Mouse (Mus musculus): Measurements from ENCODE around the gene Zbtb24. TPM values are rescaled to one million over a fixed set of nuclear protein-coding genes. Genes with fewer than 3 reads are reported as not detected.

Gene Zbtb24
- polyA plus RNA-seq, 1 experiment from 2014 or later: 16.9 TPM

GRCm38 (mm10) chr10:41423681-41424080 lies 26.5 kb upstream of the Zbtb24 start:
- Histone ChIP-seq H3K4me1 (ENCODE audit: control insufficient read depth, insufficient read depth, low read length) (no peaks in the 10 kb centered on the region), H3K36me3 (ENCODE audit: control insufficient read depth, insufficient read depth, low read length) (no peaks in the 10 kb centered on the region), H3K27me3 (ENCODE audit: control insufficient read depth, insufficient read depth, low read length) (no peaks in the 10 kb centered on the region), H3K4me3 (ENCODE audit: low read depth, low read length) (no peak overlapping the region), H3K27ac (ENCODE audit: low read depth, low read length) (no peak overlapping the region), H3K9me3 (ENCODE audit: control insufficient read depth, low read length) (no peaks in the 10 kb centered on the region), H3K4me2 (ENCODE audit: low read depth, low read length) (no peak overlapping the region), H3K9ac (replicated peaks; ENCODE audit: low read depth, low read length) (no peak overlapping the region)
- no peak for ATAC-seq (ENCODE audit: low read depth)
- WGBS: 91% methylated on average over 2 of the region's 2 CpGs

GRCm38 (mm10) chr10:41426368-41426767 lies 23.8 kb upstream of the Zbtb24 start:
- ATAC-seq (ENCODE audit: low read depth): no peak
- Histone ChIP-seq H3K36me3 (ENCODE audit: control insufficient read depth, insufficient read depth, low read length) (no peaks in the 10 kb centered on the region), H3K9ac (replicated peaks; ENCODE audit: low read depth, low read length) (no peak overlapping the region), H3K9me3 (ENCODE audit: control insufficient read depth, low read length) (no peaks in the 10 kb centered on the region), H3K4me1 (ENCODE audit: control insufficient read depth, insufficient read depth, low read length) (no peaks in the 10 kb centered on the region), H3K4me3 (ENCODE audit: low read depth, low read length) (no peak overlapping the region), H3K27me3 (ENCODE audit: control insufficient read depth, insufficient read depth, low read length) (no peaks in the 10 kb centered on the region), H3K27ac (ENCODE audit: low read depth, low read length) (no peak overlapping the region), H3K4me2 (ENCODE audit: low read depth, low read length) (no peak overlapping the region)
- WGBS: 60% methylated on average over 6 of the region's 6 CpGs

- Histone ChIP-seq H3K27me3 (ENCODE audit: control insufficient read depth, insufficient read depth, low read length) (no peaks in the 10 kb centered on the region), H3K4me1 (ENCODE audit: control insufficient read depth, insufficient read depth, low read length) (no peaks in the 10 kb centered on the region), H3K4me3 (ENCODE audit: low read depth, low read length) (no peak overlapping the region), H3K4me2 (ENCODE audit: low read depth, low read length) (no peak overlapping the region), H3K36me3 (ENCODE audit: control insufficient read depth, insufficient read depth, low read length) (no peaks in the 10 kb centered on the region), H3K9ac (replicated peaks; ENCODE audit: low read depth, low read length) (no peak overlapping the region), H3K27ac (ENCODE audit: low read depth, low read length) (no peak overlapping the region), H3K9me3 (ENCODE audit: control insufficient read depth, low read length) (no peaks in the 10 kb centered on the region)
- no peak; the same call in 1 of the 2 replicates for ATAC-seq (ENCODE audit: low read depth)
- WGBS: 28% methylated on average over 4 of the region's 4 CpGs
Measured at GRCm38 (mm10) chr10:41434624-41435023, 15.6 kb upstream of the Zbtb24 start.

GRCm38 (mm10) chr10:41435141-41435540 lies 15.0 kb upstream of the Zbtb24 start:
- H3K4me2 ChIP-seq (ENCODE audit: low read depth, low read length): no peak overlapping the region
- 50% methylated on average over 3 of the region's 3 CpGs for WGBS
- H3K4me3 ChIP-seq (ENCODE audit: low read depth, low read length): no peak overlapping the region
- H3K36me3 ChIP-seq (ENCODE audit: control insufficient read depth, insufficient read depth, low read length): no peaks in the 10 kb centered on the region
- H3K27ac ChIP-seq (ENCODE audit: low read depth, low read length): no peak overlapping the region
- H3K27me3 ChIP-seq (ENCODE audit: control insufficient read depth, insufficient read depth, low read length): no peaks in the 10 kb centered on the region
- no peak overlapping the region for H3K9ac ChIP-seq (replicated peaks; ENCODE audit: low read depth, low read length)
- no peak for ATAC-seq (ENCODE audit: low read depth)
- no peaks in the 10 kb centered on the region for H3K4me1 ChIP-seq (ENCODE audit: control insufficient read depth, insufficient read depth, low read length)
- H3K9me3 ChIP-seq (ENCODE audit: control insufficient read depth, low read length): no peaks in the 10 kb centered on the region

- Histone ChIP-seq H3K9ac (replicated peaks; ENCODE audit: low read depth, low read length) (no peak overlapping the region), H3K27ac (ENCODE audit: low read depth, low read length) (no peak overlapping the region), H3K4me2 (ENCODE audit: low read depth, low read length) (no peak overlapping the region), H3K36me3 (ENCODE audit: control insufficient read depth, insufficient read depth, low read length) (no peaks in the 10 kb centered on the region), H3K9me3 (ENCODE audit: control insufficient read depth, low read length) (no peaks in the 10 kb centered on the region), H3K4me1 (ENCODE audit: control insufficient read depth, insufficient read depth, low read length) (peaks cover 14% of the 10 kb centered on the region), H3K27me3 (ENCODE audit: control insufficient read depth, insufficient read depth, low read length) (no peaks in the 10 kb centered on the region), H3K4me3 (ENCODE audit: low read depth, low read length) (no peak overlapping the region)
- 82% methylated on average over 1 of the region's 1 CpGs for WGBS
- ATAC-seq (ENCODE audit: low read depth): no peak
Measured at GRCm38 (mm10) chr10:41448216-41448615, 2.0 kb upstream of the Zbtb24 start.

- WGBS: 7% methylated on average over 14 of the region's 14 CpGs
- Histone ChIP-seq H3K4me1 (ENCODE audit: control insufficient read depth, insufficient read depth, low read length) (peaks cover 17% of the 10 kb centered on the region), H3K9me3 (ENCODE audit: control insufficient read depth, low read length) (no peaks in the 10 kb centered on the region), H3K36me3 (ENCODE audit: control insufficient read depth, insufficient read depth, low read length) (0 out of 2 replicates have a peak, but pooled peaks cover 3% of the 10 kb centered on the region), H3K27ac (ENCODE audit: low read depth, low read length) (peak overlapping the region; percentile 83), H3K9ac (replicated peaks; ENCODE audit: low read depth, low read length) (peak overlapping the region; percentile 83), H3K27me3 (ENCODE audit: control insufficient read depth, insufficient read depth, low read length) (no peaks in the 10 kb centered on the region), H3K4me3 (ENCODE audit: low read depth, low read length) (peak overlapping the region; percentile 90), H3K4me2 (ENCODE audit: low read depth, low read length) (peak overlapping the region; percentile 75)
- peak; percentile 81 for ATAC-seq (ENCODE audit: low read depth)
Measured at GRCm38 (mm10) chr10:41449684-41450083, 499 bp upstream of the Zbtb24 start.

GRCm38 (mm10) chr10:41450780-41451522 lies 768 bp downstream of the Zbtb24 start:
- Histone ChIP-seq H3K27me3 (ENCODE audit: control insufficient read depth, insufficient read depth, low read length) (no peaks in the 10 kb centered on the region), H3K27ac (ENCODE audit: low read depth, low read length) (no peak overlapping the region), H3K4me2 (ENCODE audit: low read depth, low read length) (peak overlapping the region; percentile 75), H3K4me3 (ENCODE audit: low read depth, low read length) (peak overlapping the region; percentile 90), H3K9ac (replicated peaks; ENCODE audit: low read depth, low read length) (peak overlapping the region; percentile 83), H3K9me3 (ENCODE audit: control insufficient read depth, low read length) (no peaks in the 10 kb centered on the region), H3K4me1 (ENCODE audit: control insufficient read depth, insufficient read depth, low read length) (peaks cover 17% of the 10 kb centered on the region), H3K36me3 (ENCODE audit: control insufficient read depth, insufficient read depth, low read length) (0 out of 2 replicates have a peak, but pooled peaks cover 3% of the 10 kb centered on the region)
- 59% methylated on average over 18 of the region's 18 CpGs for WGBS
- ATAC-seq (ENCODE audit: low read depth): peak; percentile 21

- Histone ChIP-seq H3K9ac (replicated peaks; ENCODE audit: low read depth, low read length) (no peak overlapping the region), H3K4me3 (ENCODE audit: low read depth, low read length) (no peak overlapping the region), H3K9me3 (ENCODE audit: control insufficient read depth, low read length) (no peaks in the 10 kb centered on the region), H3K4me2 (ENCODE audit: low read depth, low read length) (no peak overlapping the region), H3K27me3 (ENCODE audit: control insufficient read depth, insufficient read depth, low read length) (no peaks in the 10 kb centered on the region), H3K36me3 (ENCODE audit: control insufficient read depth, insufficient read depth, low read length) (peaks cover 9% of the 10 kb centered on the region; the same call in 1 of the 2 replicates), H3K27ac (ENCODE audit: low read depth, low read length) (no peak overlapping the region), H3K4me1 (ENCODE audit: control insufficient read depth, insufficient read depth, low read length) (peaks cover 17% of the 10 kb centered on the region)
- WGBS: 97% methylated on average over 9 of the region's 9 CpGs
- ATAC-seq (ENCODE audit: low read depth): no peak
Measured at GRCm38 (mm10) chr10:41451656-41452055, 1.5 kb downstream of the Zbtb24 start.

GRCm38 (mm10) chr10:41452791-41453190 lies 2.6 kb downstream of the Zbtb24 start:
- H3K4me3 ChIP-seq (ENCODE audit: low read depth, low read length): no peak overlapping the region
- no peak overlapping the region for H3K27ac ChIP-seq (ENCODE audit: low read depth, low read length)
- ATAC-seq (ENCODE audit: low read depth): no peak
- WGBS: 93% methylated on average over 3 of the region's 3 CpGs
- no peaks in the 10 kb centered on the region for H3K27me3 ChIP-seq (ENCODE audit: control insufficient read depth, insufficient read depth, low read length)
- peaks cover 17% of the 10 kb centered on the region for H3K4me1 ChIP-seq (ENCODE audit: control insufficient read depth, insufficient read depth, low read length)
- H3K36me3 ChIP-seq (ENCODE audit: control insufficient read depth, insufficient read depth, low read length): peaks cover 11% of the 10 kb centered on the region; the same call in 1 of the 2 replicates
- no peak overlapping the region for H3K9ac ChIP-seq (replicated peaks; ENCODE audit: low read depth, low read length)
- H3K4me2 ChIP-seq (ENCODE audit: low read depth, low read length): no peak overlapping the region
- H3K9me3 ChIP-seq (ENCODE audit: control insufficient read depth, low read length): no peaks in the 10 kb centered on the region

Measured in neural tube, embryonic 14.5 days (tissue).